Mouse (Mus musculus): Measurements from ENCODE around the gene Mymx. TPM values are rescaled to one million over a fixed set of nuclear protein-coding genes. Genes with fewer than 3 reads are reported as not detected.
"Not testable (repeated sequence)": the region's sequence is repeated elsewhere in the genome, so short reads cannot be mapped to it uniquely, and the experiment has no call there.

Mymx gene
- polyA plus RNA-seq, 1 experiment from 2014 or later = not detected

DNA sequence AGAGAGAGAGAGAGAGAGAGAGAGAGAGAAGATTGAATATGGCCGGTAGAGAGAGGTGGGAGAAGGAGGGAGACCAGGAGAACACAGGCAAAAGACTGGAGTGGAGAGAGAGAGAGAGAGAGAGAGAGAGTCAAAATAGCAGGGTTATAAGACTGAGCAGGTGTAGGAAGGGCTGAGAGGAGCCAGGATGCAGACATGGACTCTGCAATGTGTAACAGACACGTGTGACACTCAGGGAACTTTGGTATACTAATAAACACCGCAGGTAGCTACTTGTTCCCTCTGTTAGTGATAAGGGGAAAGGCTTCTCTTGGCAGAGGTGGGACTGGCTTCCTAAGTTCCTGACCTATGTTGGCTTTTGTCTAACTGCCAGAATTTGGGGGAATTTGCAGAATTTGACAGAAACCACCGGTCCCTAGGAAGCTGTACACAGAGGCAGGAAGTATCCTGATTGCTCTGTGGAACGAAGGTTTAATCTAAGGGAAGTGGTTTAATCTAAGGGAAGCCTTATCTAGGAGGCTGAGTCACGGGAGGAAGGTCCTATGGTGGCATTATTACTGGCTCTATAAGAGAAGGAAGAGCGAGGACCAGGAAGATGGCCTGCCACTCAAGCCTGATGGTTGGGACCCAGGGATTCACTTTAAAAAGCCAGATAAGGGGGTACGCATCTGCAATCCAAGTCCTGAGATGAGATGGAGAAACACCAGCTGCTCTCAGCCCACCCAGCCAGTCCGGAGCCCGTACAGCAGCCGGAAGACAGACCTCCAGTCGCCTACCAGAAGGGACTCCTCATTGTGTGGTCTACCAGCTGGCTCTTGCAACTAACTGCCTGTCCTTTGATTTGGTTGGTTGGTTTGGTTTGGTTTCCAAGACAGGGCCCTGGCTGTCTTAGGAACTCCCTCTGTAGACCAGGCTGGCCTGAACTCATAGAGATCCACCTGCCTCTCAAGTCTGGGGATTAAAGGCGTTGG is 27.3 kb upstream of the Mymx start:
- peak overlapping the region; percentile 69 for H3K4me2 ChIP-seq (ENCODE audit: low read length)
- H3K9ac ChIP-seq (ENCODE audit: low read depth, low read length) = peak overlapping the region; percentile 60; the same call in 1 of the 2 replicates
- H3K27ac ChIP-seq (ENCODE audit: low read depth, low read length) = peak overlapping the region; percentile 88; the same call in 1 of the 2 replicates
- peak overlapping the region; percentile 49 for H3K4me3 ChIP-seq (ENCODE audit: low read length)
- H3K9me3 ChIP-seq (ENCODE audit: control insufficient read depth, low read length) = no peaks in the 10 kb centered on the region
- 63% methylated on average over 13 of the region's 13 CpGs for WGBS
- peak; percentile 38 for ATAC-seq
- peaks cover 12% of the 10 kb centered on the region for H3K4me1 ChIP-seq (ENCODE audit: control insufficient read depth, insufficient read depth, low read depth, low read length)
- no peaks in the 10 kb centered on the region for H3K27me3 ChIP-seq (replicated peaks; ENCODE audit: control insufficient read depth, insufficient read depth, low read length)
- H3K36me3 ChIP-seq (ENCODE audit: control insufficient read depth, insufficient read depth, low read length) = no peaks in the 10 kb centered on the region

DNA sequence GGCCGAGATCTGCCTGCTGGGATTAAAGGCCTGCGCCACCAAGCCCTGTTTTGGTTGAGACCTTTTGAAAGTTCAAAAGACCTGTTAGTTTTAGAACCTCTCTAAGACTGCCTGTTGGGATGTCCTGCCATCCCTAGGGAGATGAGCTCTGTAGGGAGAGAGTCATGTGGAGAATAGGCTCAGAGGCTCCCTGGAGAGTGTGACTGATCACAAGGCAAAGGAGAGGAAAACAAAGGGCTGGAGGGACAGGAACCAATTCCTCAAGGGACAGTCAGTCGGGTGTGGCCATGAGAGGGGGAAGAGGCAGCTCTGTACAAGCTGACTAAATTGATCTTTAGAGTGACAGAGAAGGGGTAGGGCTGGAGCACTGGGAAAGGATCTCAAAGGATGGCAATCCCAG is 26.3 kb upstream of the Mymx start:
- H3K4me3 ChIP-seq (ENCODE audit: low read length) = no peak overlapping the region
- ATAC-seq = no peak
- H3K4me2 ChIP-seq (ENCODE audit: low read length) = no peak overlapping the region
- H3K4me1 ChIP-seq (ENCODE audit: control insufficient read depth, insufficient read depth, low read depth, low read length) = peaks cover 12% of the 10 kb centered on the region
- no peak overlapping the region for H3K27ac ChIP-seq (ENCODE audit: low read depth, low read length)
- H3K9me3 ChIP-seq (ENCODE audit: control insufficient read depth, low read length) = no peaks in the 10 kb centered on the region
- H3K9ac ChIP-seq (ENCODE audit: low read depth, low read length) = no peak overlapping the region
- H3K27me3 ChIP-seq (replicated peaks; ENCODE audit: control insufficient read depth, insufficient read depth, low read length) = no peaks in the 10 kb centered on the region
- H3K36me3 ChIP-seq (ENCODE audit: control insufficient read depth, insufficient read depth, low read length) = no peaks in the 10 kb centered on the region
- WGBS = 24% methylated on average over 3 of the region's 3 CpGs

DNA sequence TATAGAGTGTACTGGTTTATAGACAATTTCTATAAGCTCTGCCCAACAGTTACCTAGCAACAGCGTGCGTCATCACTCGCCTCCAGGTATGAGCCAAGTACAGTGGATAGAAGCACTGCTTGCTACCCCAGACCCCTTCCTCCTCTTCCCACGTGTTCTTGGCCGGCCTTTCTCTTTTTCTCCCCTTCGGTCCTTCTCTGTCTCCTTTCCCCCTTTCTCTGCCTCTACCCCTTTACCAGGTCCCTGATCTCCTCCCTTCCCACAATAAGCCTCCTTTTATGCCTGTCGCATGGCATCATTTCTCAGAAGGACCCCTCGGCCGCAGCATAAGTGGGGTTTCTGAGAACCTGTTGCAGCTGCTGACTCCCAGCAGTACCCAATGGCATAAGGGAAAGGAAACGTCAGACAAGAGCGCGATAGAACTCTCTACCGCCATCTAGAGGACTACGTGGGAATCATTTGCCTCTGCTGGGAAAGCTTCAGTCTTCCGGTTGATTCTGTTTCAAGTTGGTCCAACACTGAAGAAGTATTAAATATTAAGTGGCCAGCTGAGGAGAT is 24.8 kb upstream of the Mymx start:
- Histone ChIP-seq H3K4me1 (ENCODE audit: control insufficient read depth, insufficient read depth, low read depth, low read length) (peaks cover 12% of the 10 kb centered on the region), H3K4me2 (ENCODE audit: low read length) (peak overlapping the region; percentile 53), H3K27me3 (replicated peaks; ENCODE audit: control insufficient read depth, insufficient read depth, low read length) (no peaks in the 10 kb centered on the region), H3K27ac (ENCODE audit: low read depth, low read length) (no peak overlapping the region), H3K9me3 (ENCODE audit: control insufficient read depth, low read length) (no peaks in the 10 kb centered on the region), H3K4me3 (ENCODE audit: low read length) (peak overlapping the region; percentile 19; the same call in 1 of the 2 replicates), H3K36me3 (ENCODE audit: control insufficient read depth, insufficient read depth, low read length) (no peaks in the 10 kb centered on the region), H3K9ac (ENCODE audit: low read depth, low read length) (peak overlapping the region; percentile 42; the same call in 1 of the 2 replicates)
- no peak; the same call in 1 of the 2 replicates for ATAC-seq
- WGBS = 24% methylated on average over 15 of the region's 15 CpGs

DNA sequence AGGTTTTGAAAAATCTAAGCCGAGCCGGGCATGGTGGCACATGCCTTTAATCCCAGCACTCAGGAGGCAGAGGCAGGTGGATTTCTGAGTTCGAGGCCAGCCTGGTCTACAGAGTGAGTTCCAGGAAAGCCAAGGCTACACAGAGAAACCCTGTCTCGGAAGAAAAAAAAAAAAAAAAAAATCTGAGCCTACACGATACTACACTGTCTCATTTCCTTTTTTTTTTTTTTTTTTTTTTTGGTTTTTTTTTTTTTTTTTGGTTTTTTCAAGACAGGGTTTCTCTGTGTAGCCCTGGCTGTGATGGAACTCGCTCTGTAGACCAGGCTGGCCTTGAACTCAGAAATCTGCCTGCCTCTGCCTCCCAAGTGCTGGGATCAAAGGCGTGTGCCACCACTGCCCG is 21.5 kb upstream of the Mymx start:
- not testable (repeated sequence) for H3K36me3 ChIP-seq (ENCODE audit: control insufficient read depth, insufficient read depth, low read length); H3K4me3 ChIP-seq (ENCODE audit: low read length); H3K9me3 ChIP-seq (ENCODE audit: control insufficient read depth, low read length); H3K4me1 ChIP-seq (ENCODE audit: control insufficient read depth, insufficient read depth, low read depth, low read length); H3K4me2 ChIP-seq (ENCODE audit: low read length); H3K9ac ChIP-seq (ENCODE audit: low read depth, low read length); H3K27ac ChIP-seq (ENCODE audit: low read depth, low read length); ATAC-seq; H3K27me3 ChIP-seq (replicated peaks; ENCODE audit: control insufficient read depth, insufficient read depth, low read length)
- 89% methylated on average over 8 of the region's 8 CpGs for WGBS

DNA sequence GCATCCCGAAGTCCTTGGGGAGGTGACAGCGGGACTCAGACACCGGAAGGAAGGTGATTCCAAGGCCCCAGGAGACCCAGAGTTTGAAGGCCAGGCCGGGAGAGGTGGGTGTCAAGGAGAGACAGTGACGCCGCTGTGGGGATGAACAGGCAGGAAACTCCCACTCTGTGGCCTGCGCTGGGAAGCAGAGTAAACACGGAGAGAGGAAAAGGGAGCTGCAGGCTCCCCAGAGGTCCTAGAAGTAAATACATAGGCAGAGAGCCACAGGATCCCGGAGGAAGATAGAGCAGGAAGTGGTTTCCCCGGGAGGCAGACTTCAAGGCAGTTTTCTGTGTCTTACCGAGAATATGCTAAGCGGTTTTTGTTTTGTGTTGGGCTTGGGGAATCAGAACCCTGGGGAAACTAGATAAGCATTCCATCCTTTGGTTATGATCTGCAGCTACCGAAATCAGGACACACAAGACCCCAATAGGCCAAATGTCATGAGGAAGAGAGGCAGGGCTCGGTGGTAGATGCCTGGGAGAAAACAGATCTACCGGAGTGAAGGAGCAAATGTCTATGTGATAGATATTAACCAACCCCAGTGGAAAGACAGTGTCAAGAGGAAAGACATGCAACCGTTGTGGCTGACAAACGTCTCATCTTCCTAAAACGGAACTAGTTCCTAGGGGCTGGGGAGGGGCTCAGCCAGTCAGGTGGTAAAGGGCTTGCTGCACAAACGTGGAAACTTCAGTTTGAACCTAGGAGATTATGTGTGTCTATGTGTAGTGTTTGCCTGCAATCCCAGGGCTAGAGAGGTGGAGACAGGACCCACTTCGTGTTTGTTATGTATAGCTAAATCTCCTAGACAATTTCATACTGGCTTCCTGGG is 17.7 kb upstream of the Mymx start:
- peak overlapping the region; percentile 29 for H3K4me2 ChIP-seq (ENCODE audit: low read length)
- H3K4me3 ChIP-seq (ENCODE audit: low read length) = no peak overlapping the region
- H3K9me3 ChIP-seq (ENCODE audit: control insufficient read depth, low read length) = no peaks in the 10 kb centered on the region
- H3K36me3 ChIP-seq (ENCODE audit: control insufficient read depth, insufficient read depth, low read length) = no peaks in the 10 kb centered on the region
- ATAC-seq = no peak
- H3K27me3 ChIP-seq (replicated peaks; ENCODE audit: control insufficient read depth, insufficient read depth, low read length) = no peaks in the 10 kb centered on the region; the same call in 1 of the 2 replicates
- peak overlapping the region; percentile 47 for H3K9ac ChIP-seq (ENCODE audit: low read depth, low read length)
- WGBS = 30% methylated on average over 20 of the region's 20 CpGs
- peaks cover 3% of the 10 kb centered on the region; the same call in 1 of the 2 replicates for H3K4me1 ChIP-seq (ENCODE audit: control insufficient read depth, insufficient read depth, low read depth, low read length)
- peak overlapping the region; percentile 46 for H3K27ac ChIP-seq (ENCODE audit: low read depth, low read length)

DNA sequence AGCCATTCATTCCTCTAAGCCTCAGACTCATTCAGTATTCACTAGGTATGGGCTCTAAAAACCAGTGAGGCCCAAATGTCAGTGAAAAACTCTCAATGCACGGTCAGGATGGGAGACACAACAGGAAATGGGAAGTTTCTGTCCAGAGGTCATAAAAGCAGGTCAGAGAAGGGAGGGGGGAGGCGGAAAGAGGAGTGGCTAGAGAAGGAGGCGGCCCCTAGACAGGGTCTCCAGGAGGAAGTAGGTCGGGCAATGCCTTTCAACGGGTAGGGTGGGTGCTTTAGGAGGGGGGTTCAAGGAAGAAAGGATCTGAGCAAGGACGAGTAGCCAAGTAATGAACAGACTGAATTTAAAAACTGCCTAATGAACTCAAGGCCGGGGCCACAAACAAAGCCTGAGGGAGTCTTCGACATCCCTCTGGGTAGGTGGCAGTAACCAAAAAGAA is 17.1 kb upstream of the Mymx start:
- peaks cover 3% of the 10 kb centered on the region; the same call in 1 of the 2 replicates for H3K4me1 ChIP-seq (ENCODE audit: control insufficient read depth, insufficient read depth, low read depth, low read length)
- H3K4me2 ChIP-seq (ENCODE audit: low read length) = peak overlapping the region; percentile 29
- 13% methylated on average over 8 of the region's 8 CpGs for WGBS
- H3K36me3 ChIP-seq (ENCODE audit: control insufficient read depth, insufficient read depth, low read length) = no peaks in the 10 kb centered on the region
- no peak for ATAC-seq
- H3K9me3 ChIP-seq (ENCODE audit: control insufficient read depth, low read length) = no peaks in the 10 kb centered on the region
- peak overlapping the region; percentile 47 for H3K9ac ChIP-seq (ENCODE audit: low read depth, low read length)
- no peaks in the 10 kb centered on the region; the same call in 1 of the 2 replicates for H3K27me3 ChIP-seq (replicated peaks; ENCODE audit: control insufficient read depth, insufficient read depth, low read length)
- no peak overlapping the region for H3K4me3 ChIP-seq (ENCODE audit: low read length)
- peak overlapping the region; percentile 46 for H3K27ac ChIP-seq (ENCODE audit: low read depth, low read length)

DNA sequence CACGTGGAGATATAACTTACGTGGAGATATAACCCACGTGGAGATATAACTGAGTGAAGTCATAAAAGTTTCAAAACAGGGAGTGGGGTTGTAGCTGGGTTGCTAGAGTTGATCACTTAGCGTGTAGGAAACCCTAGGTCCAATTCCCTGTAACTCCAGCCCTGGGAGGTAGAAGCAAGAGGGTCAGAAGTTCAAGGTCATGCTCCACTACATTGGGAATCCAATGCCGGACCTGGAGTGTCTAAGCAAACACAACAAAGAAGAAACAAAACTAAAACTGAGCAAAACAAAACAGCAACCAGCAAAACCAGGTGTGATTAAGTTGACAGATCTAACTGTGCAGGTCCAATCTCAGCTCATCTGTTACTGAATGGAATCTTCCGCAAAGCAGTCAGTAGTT is 15.8 kb upstream of the Mymx start:
- no peak overlapping the region for H3K9ac ChIP-seq (ENCODE audit: low read depth, low read length)
- no peaks in the 10 kb centered on the region for H3K9me3 ChIP-seq (ENCODE audit: control insufficient read depth, low read length)
- no peak for ATAC-seq
- no peaks in the 10 kb centered on the region; the same call in 1 of the 2 replicates for H3K27me3 ChIP-seq (replicated peaks; ENCODE audit: control insufficient read depth, insufficient read depth, low read length)
- no peak overlapping the region for H3K27ac ChIP-seq (ENCODE audit: low read depth, low read length)
- H3K4me3 ChIP-seq (ENCODE audit: low read length) = no peak overlapping the region
- no peak overlapping the region for H3K4me2 ChIP-seq (ENCODE audit: low read length)
- peaks cover 3% of the 10 kb centered on the region; the same call in 1 of the 2 replicates for H3K4me1 ChIP-seq (ENCODE audit: control insufficient read depth, insufficient read depth, low read depth, low read length)
- WGBS = 87% methylated on average over 6 of the region's 6 CpGs
- H3K36me3 ChIP-seq (ENCODE audit: control insufficient read depth, insufficient read depth, low read length) = no peaks in the 10 kb centered on the region

DNA sequence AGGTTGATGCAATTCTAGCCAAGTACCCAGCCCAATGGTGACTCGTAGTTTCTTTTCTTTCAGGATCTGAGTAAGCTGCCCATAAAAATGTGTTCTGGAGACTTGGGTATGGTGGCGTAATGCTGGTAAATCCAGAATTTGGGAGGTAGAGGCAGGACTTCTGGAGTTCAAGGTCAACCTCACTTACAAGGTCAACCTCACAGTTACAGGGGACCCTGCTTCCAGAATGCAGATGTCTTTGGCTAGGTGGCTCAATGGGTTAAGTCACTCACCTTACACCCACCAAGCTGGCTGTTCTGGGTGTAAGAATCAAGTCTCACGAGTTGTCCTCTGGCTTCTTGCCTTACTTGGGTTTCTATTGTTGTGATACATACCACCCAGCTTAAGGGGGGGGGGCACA is 14.8 kb upstream of the Mymx start:
- no peak for ATAC-seq
- Histone ChIP-seq H3K36me3 (ENCODE audit: control insufficient read depth, insufficient read depth, low read length) (no peaks in the 10 kb centered on the region), H3K27ac (ENCODE audit: low read depth, low read length) (no peak overlapping the region), H3K9me3 (ENCODE audit: control insufficient read depth, low read length) (no peaks in the 10 kb centered on the region), H3K4me1 (ENCODE audit: control insufficient read depth, insufficient read depth, low read depth, low read length) (peaks cover 3% of the 10 kb centered on the region; the same call in 1 of the 2 replicates), H3K4me2 (ENCODE audit: low read length) (no peak overlapping the region), H3K27me3 (replicated peaks; ENCODE audit: control insufficient read depth, insufficient read depth, low read length) (no peaks in the 10 kb centered on the region; the same call in 1 of the 2 replicates), H3K4me3 (ENCODE audit: low read length) (no peak overlapping the region), H3K9ac (ENCODE audit: low read depth, low read length) (no peak overlapping the region)
- 87% methylated on average over 3 of the region's 3 CpGs for WGBS

Measured in hindbrain, embryonic 16.5 days (tissue).